Mouse (Mus musculus) thymus, adult 2 months (tissue): ENCODE measurements around the gene Prss45.

Experiments
- CTCF ChIP-seq: fragments of 200-500 bp; IDR thresholded peaks from 2 replicates; pipeline ENCODE4 v1.5.1; 2012; ENCODE audit warnings: mild to moderate bottlenecking, control low read depth, low read length, moderate library complexity, borderline replicate concordance; ENCODE audit not compliant: control insufficient read depth, poor library complexity, insufficient read depth; ENCODE audit errors: extremely low read depth
- POLR2A ChIP-seq: fragments of 200-500 bp; IDR thresholded peaks from 2 replicates; pipeline ENCODE4 v1.6.1; 2012; ENCODE audit warnings: mild to moderate bottlenecking, low read length, control low read depth, moderate library complexity; ENCODE audit not compliant: control insufficient read depth, poor library complexity, insufficient read depth; ENCODE audit errors: extremely low read depth

DNA sequence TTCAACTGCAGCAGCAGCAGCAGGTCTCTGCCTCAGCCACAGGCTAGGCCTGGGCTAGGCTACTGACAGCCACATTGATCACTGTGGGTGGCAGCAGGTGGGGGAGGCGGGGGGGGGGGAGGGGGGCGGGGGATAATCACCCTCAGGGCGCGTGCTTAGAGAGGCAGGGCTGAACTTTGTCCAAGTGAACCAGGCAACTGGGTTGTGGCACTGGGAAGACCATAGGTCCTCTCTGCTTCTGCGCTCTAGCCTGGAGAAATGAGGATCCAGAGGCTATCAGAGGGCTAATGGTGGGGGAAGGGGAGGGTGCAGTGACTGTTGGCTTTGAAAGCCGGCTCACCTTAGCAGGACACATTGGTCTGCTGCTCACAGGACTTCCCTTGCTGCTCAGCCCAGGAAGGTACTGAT is 40.9 kb downstream of the Prss45 start:
- TF ChIP-seq CTCF (no peak), POLR2A (no peak)
